Mouse (Mus musculus) bone marrow macrophage, adult 2 months (primary cell): Measurements from ENCODE around the gene Ube2i. TPM values are rescaled to one million over a fixed set of nuclear protein-coding genes. Genes with fewer than 3 reads are reported as not detected.

Experiments used
- H3K27ac ChIP-seq: 2 replicates; pipeline ENCODE4 v1.5.1; 2012; ENCODE audit warnings: low read depth, low read length; ENCODE audit not compliant: insufficient read depth
- H3K4me1 ChIP-seq: 2 replicates; pipeline ENCODE4 v1.6.1; 2012; ENCODE audit warnings: low read length; ENCODE audit not compliant: control insufficient read depth, insufficient read depth
- H3K4me3 ChIP-seq: 2 replicates; pipeline ENCODE4 v1.5.1; 2012; ENCODE audit warnings: mild to moderate bottlenecking, low read length, moderate library complexity; ENCODE audit not compliant: insufficient read depth
- CTCF ChIP-seq: IDR thresholded peaks from 2 replicates; pipeline ENCODE4 v1.5.1; 2012; ENCODE audit warnings: low read depth, mild to moderate bottlenecking, low read length, moderate library complexity
- POLR2A ChIP-seq: IDR thresholded peaks from 2 replicates; pipeline ENCODE4 v1.6.1; 2012; ENCODE audit warnings: mild to moderate bottlenecking, low read depth, low read length, borderline replicate concordance
- polyA plus RNA-seq: library from polyadenylated mRNA; stranded (reverse); fragments of >200 nt; gene quantifications from 2 replicates; pipeline ENCODE4 v1.2.4, GENCODE M21; 2012; ENCODE audit not compliant: missing spikeins, insufficient read depth, insufficient read length

The Ube2i gene
- polyA plus RNA-seq, 1 experiment: 221 TPM

DNA sequence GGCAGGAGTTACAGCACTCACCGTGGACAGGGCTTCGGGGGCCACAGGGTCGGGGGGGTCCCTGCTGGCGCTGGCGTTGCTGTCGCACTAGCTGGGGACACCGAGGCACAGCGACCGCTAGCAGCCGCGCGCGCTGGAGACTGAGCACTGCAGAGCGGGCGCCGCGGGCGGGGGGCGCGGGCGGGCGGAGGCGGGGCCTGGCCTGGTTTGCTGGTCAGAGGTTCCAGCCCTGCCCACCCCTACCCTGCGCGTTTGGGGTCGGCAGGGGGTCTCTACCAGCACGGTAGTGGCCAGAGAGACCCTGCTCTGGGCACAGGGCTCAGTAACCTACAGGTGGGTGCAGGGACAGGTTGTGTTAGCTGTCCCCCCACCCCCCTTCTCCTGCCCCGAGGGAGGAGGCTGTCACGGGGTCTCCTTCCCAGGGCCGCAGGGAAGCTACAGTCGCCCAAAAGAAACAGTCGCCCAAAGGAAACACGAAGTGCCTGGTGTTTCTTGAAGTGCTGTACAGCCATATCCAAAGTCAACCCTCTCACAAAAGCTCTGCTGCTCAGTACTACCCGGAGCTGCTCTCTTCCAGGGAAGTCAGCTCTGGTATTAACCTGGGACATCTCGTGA, 18.2 kb downstream of the Ube2i start, which contains the start of gene Baiap3:
Gene Baiap3, minus strand, starts transcription at position 225 of the 615 bp plus-strand sequence.
- no peak for TF ChIP-seq POLR2A
- TF ChIP-seq CTCF: no peak
- H3K4me3 ChIP-seq: no peak within 1 kb of the TSS
- H3K4me1 ChIP-seq: no peaks in the 10 kb centered on the region
- no peak within 1 kb of the TSS for H3K27ac ChIP-seq

DNA sequence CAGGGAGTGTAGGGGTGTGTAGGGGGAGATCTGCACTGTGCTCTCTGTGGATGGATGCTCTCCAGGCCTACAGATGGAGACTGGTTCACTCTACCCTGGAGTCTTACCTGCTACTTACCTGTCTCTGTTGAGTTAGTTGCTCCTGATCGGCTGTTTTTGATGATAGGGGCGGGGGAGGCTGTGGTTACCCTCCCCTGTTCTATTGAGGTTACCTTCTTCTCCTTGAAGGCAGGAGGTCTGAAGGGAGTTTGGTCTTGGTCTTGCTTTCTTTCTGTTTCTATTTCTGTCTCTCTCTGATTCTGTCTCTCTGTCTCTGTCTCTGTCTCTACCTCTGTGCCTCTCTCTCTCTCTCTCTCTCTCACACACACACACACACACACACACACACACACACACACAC, 19.3 kb downstream of the Ube2i start:
- TF ChIP-seq CTCF (no peak), POLR2A (no peak)
- Histone ChIP-seq H3K4me3 (no peak overlapping the region), H3K27ac (no peak overlapping the region), H3K4me1 (no peaks in the 10 kb centered on the region)

DNA sequence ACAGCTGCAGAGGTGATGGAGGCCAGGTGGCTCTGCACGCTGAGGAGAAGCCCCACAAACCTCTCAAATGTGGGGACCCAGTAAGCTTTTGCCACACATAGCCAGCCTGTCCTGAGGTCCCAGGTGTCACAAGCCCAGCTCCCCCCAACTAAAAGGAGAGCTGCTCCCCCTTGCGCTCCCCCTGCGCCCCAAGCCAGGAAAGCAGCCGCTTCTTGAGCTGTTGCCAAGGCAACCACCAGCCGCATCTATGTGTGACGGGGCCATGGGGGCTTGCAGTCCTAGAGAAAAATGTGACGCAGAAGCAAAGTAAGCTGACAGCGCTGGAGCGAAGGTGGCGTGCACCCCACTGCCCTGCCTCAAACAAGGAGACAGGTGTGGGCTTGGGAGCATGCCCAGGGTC, 20.7 kb downstream of the Ube2i start:
- Histone ChIP-seq H3K4me3 (no peak overlapping the region), H3K4me1 (no peaks in the 10 kb centered on the region), H3K27ac (no peak overlapping the region)
- TF ChIP-seq POLR2A (no peak), CTCF (no peak)

- Histone ChIP-seq H3K4me3 (no peak overlapping the region), H3K4me1 (no peaks in the 10 kb centered on the region; the same call in 1 of the 2 replicates), H3K27ac (no peak overlapping the region)
- TF ChIP-seq POLR2A: no peak
- TF ChIP-seq CTCF: no peak
Measured at GRCm38 (mm10) chr17:25252643-25253042, 21.8 kb downstream of the Ube2i start.

DNA sequence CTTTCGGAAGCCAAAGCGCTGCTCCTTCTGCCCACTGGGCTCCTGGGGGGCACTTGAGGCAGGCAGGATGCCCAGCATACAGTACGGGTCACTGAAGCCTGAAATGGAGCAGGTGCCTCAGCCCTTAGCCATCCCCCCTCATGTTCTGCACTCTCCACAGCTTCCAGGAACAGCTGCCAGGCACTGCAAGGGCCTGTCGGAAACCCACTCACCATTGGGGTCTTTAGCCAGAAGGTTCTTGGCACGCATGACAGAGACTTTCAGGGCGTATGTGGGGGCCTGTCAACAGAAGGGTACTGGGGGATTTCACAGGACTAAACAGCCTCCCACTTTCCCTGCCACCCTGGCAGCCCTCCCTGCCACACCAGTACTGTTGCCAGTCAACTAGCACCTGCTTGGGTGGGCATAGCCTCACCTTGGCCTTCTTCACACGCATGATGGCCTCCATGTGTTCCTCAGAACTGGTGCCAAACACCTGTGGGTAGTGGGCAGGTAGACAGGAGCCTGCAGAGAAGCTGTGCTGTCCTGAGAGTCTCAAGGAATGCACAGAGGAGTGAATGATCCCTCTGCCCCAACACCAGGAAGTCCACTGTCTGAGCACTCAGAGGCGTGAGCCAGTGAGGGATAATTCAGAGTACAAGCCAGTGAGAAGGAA, 24.1 kb downstream of the Ube2i start:
- no peaks in the 10 kb centered on the region; the same call in 1 of the 2 replicates for H3K4me1 ChIP-seq

DNA sequence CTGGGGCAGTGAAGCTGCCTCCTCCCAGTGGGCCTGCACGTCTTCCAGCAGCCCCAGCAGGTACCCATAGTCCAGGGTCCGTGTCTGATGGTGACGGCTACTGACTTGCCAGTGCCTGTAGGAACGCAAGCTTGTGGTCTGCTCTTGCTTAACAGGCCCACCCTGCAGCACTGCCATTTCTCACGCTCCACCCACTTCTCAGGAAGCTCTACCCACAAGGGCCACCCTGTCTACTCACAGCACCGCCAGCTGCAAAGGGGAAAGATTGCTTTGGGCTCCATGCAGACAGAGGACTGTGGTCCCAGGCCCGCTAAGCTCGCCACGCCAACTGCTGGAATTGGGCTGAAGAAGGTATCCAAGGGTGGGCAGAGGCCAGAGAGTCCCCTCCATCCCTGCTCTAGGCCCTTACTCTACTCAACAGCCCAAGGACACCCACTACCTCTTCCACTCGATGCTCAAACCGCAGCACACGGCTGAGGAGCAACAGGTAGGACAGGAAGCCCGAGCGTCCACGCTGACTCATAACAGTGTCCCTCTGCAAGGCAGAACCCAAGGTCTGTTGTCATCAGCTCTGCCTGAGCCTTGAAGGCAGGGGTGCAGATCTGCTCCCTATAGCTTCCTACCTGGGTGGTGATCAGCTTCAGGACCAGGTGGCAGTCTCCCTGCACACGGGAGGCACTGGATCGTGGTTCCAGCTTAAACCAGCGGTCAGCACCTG, 26.2 kb downstream of the Ube2i start:
- no peak overlapping the region for H3K27ac ChIP-seq
- no peaks in the 10 kb centered on the region; the same call in 1 of the 2 replicates for H3K4me1 ChIP-seq
- H3K4me3 ChIP-seq: no peak overlapping the region
- TF ChIP-seq CTCF (no peak), POLR2A (no peak)

More for the DNA sequence above, 24.1 kb downstream of the Ube2i start:
- Histone ChIP-seq H3K27ac (no peak overlapping the region), H3K4me3 (no peak overlapping the region)
- TF ChIP-seq CTCF (no peak), POLR2A (no peak)

DNA sequence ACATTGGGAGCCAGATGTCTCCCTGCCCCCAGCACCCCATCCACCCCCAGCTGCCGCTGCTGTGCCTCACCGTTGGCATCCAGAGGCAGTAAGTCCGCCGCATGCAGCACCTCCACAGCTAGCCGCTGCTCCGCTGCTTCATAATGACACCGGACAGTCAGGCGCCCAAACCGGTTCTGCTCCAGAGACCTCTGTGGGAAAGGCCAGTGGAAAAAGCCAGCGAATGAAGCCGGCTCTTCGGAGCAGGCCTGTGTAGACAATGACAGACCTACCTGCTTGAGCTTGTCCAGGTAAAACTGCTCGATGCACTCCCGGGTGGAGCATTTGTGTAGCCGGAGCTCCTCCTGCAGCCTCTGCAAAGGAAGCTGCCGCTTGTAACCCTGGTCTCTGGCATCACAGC, 30.2 kb downstream of the Ube2i start:
- Histone ChIP-seq H3K4me3 (no peak overlapping the region), H3K27ac (no peak overlapping the region), H3K4me1 (peaks cover 6% of the 10 kb centered on the region)
- TF ChIP-seq CTCF (no peak), POLR2A (no peak)

GRCm38 (mm10) chr17:25243131-25243780, 31.2 kb downstream of the Ube2i start:
- TF ChIP-seq POLR2A (no peak), CTCF (no peak)
- no peak overlapping the region for H3K27ac ChIP-seq
- no peak overlapping the region for H3K4me3 ChIP-seq
- peaks cover 6% of the 10 kb centered on the region for H3K4me1 ChIP-seq

DNA sequence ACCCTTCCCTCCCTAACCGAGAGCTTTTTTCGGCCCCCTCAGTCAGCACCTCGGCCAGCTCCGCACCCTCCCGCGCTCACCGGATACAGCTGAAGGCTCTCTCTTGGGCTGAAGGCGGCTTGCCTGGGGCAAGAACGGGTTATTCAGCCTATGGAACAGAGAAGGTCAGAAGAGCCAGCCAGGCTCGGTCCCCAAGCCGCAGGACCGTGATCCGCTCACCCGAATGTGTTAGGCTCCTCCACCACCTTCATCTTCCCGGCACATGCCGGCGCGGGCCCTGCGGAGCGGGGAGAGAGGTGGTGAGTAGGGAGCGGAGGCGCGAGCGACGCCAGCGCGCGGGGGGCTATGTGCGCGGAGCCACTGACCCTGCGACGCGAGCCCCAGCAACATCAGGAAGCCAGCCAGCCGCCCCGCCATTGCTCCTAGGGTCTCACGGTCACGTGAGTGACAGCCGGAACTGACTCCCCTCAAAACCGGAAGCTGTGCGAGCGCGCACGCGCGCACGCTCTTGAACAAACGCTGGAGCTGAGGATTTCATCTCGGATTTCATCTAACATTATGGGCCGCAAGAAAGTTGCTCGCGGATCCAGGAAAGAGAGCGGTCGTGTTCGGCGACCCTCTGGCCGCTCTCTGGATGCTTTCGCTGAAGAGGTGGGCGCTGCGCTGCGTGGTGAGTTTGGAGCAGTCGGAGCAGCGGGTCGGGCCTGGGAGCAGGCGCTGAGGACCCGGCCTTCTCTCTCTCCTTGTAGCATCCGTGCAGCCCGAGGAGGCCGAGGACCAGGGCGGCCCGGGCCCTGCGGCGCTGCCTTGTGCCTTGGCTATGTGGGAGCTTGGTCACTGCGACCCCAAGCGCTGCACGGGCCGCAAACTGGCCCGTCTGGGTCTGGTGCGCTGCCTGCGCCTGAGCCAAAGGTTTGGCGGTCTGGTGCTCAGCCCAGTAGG, 34.5 kb downstream of the Ube2i start, which contains the start of the genes Gnptg and Tsr3:
Gene Gnptg, minus strand, starts transcription at position 430 of the 942 bp plus-strand sequence.
Gene Tsr3, plus strand, starts transcription at position 476 of the 942 bp plus-strand sequence.
- H3K4me1 ChIP-seq: peaks cover 6% of the 10 kb centered on the region

More for the DNA sequence above, 34.5 kb downstream of the Ube2i start, which contains the start of the genes Gnptg and Tsr3:
- no peak for TF ChIP-seq CTCF
- no peak for TF ChIP-seq POLR2A
- Histone ChIP-seq H3K27ac (peak within 1 kb of the TSS; percentile 46; the same call in 1 of the 2 replicates), H3K4me3 (peak within 1 kb of the TSS; percentile 76)
